Mouse (Mus musculus) liver, adult 10 weeks (tissue): ENCODE results near the gene H2-Q2. TPM values are rescaled to one million over a fixed set of nuclear protein-coding genes. Genes with fewer than 3 reads are reported as not detected.

Experiments used
- polyA plus RNA-seq: library from polyadenylated mRNA; stranded (reverse); fragments of 350-450 nt; fragmentation: Illumina TruSeq; extraction: RNeasy Lipid Tissue Mini Kit (QIAGEN cat#74804); gene quantifications from one replicate; pipeline ENCODE4 v1.2.3, GENCODE M21; 2014; ENCODE audit warnings: low read depth, low replicate concordance

The H2-Q2 gene
- 2.7 TPM for polyA plus RNA-seq

GRCm38 (mm10) chr17:35342071-35342671 lies at the start of gene H2-Q2:
Gene H2-Q2, plus strand, starts transcription at chr17:35342242.

GRCm38 (mm10) chr17:35320327-35321081 lies 21.5 kb upstream of the H2-Q2 start, which contains the start of gene H2-Q1:
Gene H2-Q1, plus strand, starts transcription at chr17:35320405.

GRCm38 (mm10) chr17:35379369-35379728 lies 37.3 kb downstream of the H2-Q2 start, which contains the start of gene H2-Q4:
Gene H2-Q4, plus strand, starts transcription at chr17:35379617.

Other genes starting within 250 kb of the H2-Q2 start
- not detected for gene Ly6g5c, start 234.0 kb upstream of the H2-Q2 start, polyA plus RNA-seq
- gene Ly6g5b, start 226.8 kb upstream of the H2-Q2 start, polyA plus RNA-seq: not detected
- 1.4 TPM for gene Gpank1, start 220.8 kb upstream of the H2-Q2 start, polyA plus RNA-seq
- 97.4 TPM for gene Csnk2b, start 220.2 kb upstream of the H2-Q2 start, polyA plus RNA-seq
- 1.3 TPM for gene D17H6S53E, start 215.9 kb upstream of the H2-Q2 start, polyA plus RNA-seq
- gene Apom, start 210.2 kb upstream of the H2-Q2 start, polyA plus RNA-seq: 85.5 TPM
- gene Bag6, start 207.1 kb upstream of the H2-Q2 start, polyA plus RNA-seq: 5.2 TPM
- gene Prrc2a, start 177.3 kb upstream of the H2-Q2 start, polyA plus RNA-seq: 3.7 TPM
- gene Aif1, start 166.2 kb upstream of the H2-Q2 start, polyA plus RNA-seq: 7.5 TPM
- gene Lst1, start 153.8 kb upstream of the H2-Q2 start, polyA plus RNA-seq: not detected
- gene Ltb, start 147.8 kb upstream of the H2-Q2 start, polyA plus RNA-seq: not detected
- 0.26 TPM for gene Tnf, start 140.2 kb upstream of the H2-Q2 start, polyA plus RNA-seq
- gene Lta, start 136.9 kb upstream of the H2-Q2 start, polyA plus RNA-seq: not detected
- gene Gm16181, start 121.4 kb upstream of the H2-Q2 start, polyA plus RNA-seq: not detected
- gene Atp6v1g2, start 108.6 kb upstream of the H2-Q2 start, polyA plus RNA-seq: 2.6 TPM
- gene Nfkbil1, start 106.5 kb upstream of the H2-Q2 start, polyA plus RNA-seq: 0.87 TPM
- gene Ddx39b, start 100.5 kb upstream of the H2-Q2 start, polyA plus RNA-seq: 7.4 TPM
- 78.7 TPM for gene H2-D1, start 79.5 kb upstream of the H2-Q2 start, polyA plus RNA-seq
- 18.4 TPM for gene H2-Q1, start 21.8 kb upstream of the H2-Q2 start, polyA plus RNA-seq
- gene H2-Q4, start 37.4 kb downstream of the H2-Q2 start, polyA plus RNA-seq: 22.6 TPM
- gene H2-Q6, start 82.6 kb downstream of the H2-Q2 start, polyA plus RNA-seq: 10.0 TPM
- 6.8 TPM for gene H2-Q7, start 96.9 kb downstream of the H2-Q2 start, polyA plus RNA-seq
- 511 TPM for gene H2-Q10, start 127.8 kb downstream of the H2-Q2 start, polyA plus RNA-seq
- gene Pou5f1, start 163.8 kb downstream of the H2-Q2 start, polyA plus RNA-seq: not detected
- 0.34 TPM for gene Tcf19, start 174.6 kb downstream of the H2-Q2 start, polyA plus RNA-seq
- gene Cchcr1, start 174.9 kb downstream of the H2-Q2 start, polyA plus RNA-seq: 0.61 TPM
- not detected for gene Psors1c2, start 191.0 kb downstream of the H2-Q2 start, polyA plus RNA-seq
- gene Cdsn, start 209.9 kb downstream of the H2-Q2 start, polyA plus RNA-seq: not detected
- gene 2300002M23Rik, start 225.2 kb downstream of the H2-Q2 start, polyA plus RNA-seq: not detected